Mouse (Mus musculus): ENCODE results near the gene Gm49383. TPM values are rescaled to one million over a fixed set of nuclear protein-coding genes. Genes with fewer than 3 reads are reported as not detected.

Gene Gm49383
- polyA plus RNA-seq (2016; fragmentation: Nextera tagmentation; extraction: Ambion mirVana): 37.9 and 40.8 TPM in 2 replicates

- peak within 1 kb of the TSS; percentile 86 for H3K9ac ChIP-seq (replicated peaks)
- peak; percentile 56 for ATAC-seq (ENCODE audit: insufficient number of reproducible peaks, insufficient read depth, low FRiP score, low TSS enrichment, low read depth)
- H3K27ac ChIP-seq: peak within 1 kb of the TSS; percentile 91
- H3K9me3 ChIP-seq: no peaks in the 10 kb centered on the region
- H3K27me3 ChIP-seq: no peaks in the 10 kb centered on the region
- peaks cover 22% of the 10 kb centered on the region for H3K4me1 ChIP-seq (replicated peaks)
- peaks cover 28% of the 10 kb centered on the region for H3K36me3 ChIP-seq
- peak within 1 kb of the TSS; percentile 95 for H3K4me2 ChIP-seq
- under 1% methylated on average over 75 of the region's 75 CpGs for WGBS
- H3K4me3 ChIP-seq (replicated peaks): peak within 1 kb of the TSS; percentile 92
These were observed at the start of gene Gm49383 for GRCm38 (mm10) chr12:69196444-69197377. Gm49383 (minus strand) TSS chr12:69197104.

DNA sequence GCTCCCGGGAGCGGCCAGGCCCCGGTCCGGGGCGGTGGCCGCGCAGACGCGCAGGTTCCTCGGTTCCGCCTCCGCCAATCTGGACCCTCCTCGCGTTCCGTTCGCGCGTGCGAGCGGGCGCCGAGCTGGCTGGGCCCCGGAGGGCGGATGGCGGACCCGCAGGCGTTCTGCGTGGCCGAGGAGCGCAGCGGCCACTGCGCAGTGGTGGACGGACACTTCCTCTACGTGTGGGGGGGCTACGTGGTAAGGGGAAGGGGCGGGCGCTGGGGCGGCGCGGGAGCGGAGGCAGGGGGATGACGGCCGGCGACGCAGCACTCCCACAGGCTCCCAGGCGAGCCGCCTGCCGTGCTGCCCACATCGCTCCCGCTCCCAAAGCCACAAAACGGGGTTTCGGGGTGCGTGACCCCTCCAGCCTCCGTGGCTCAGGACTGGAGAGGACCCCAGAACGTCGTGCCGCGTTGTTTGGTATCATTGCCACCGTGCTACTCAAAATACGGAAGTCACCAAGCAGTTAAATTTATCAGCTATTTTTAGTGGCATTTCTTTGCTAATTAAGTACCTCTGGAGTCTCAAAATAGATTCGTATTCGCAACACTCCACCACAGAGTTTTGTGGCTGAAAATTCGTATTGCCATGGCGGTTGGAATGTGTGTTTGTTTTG is 45.0 kb upstream of the Gm49383 start:
- Histone ChIP-seq H3K4me2 (peak overlapping the region; percentile 67), H3K9ac (replicated peaks) (peak overlapping the region; percentile 83), H3K4me1 (replicated peaks) (peaks cover 9% of the 10 kb centered on the region), H3K4me3 (replicated peaks) (peak overlapping the region; percentile 60), H3K27me3 (no peaks in the 10 kb centered on the region), H3K27ac (peak overlapping the region; percentile 84), H3K9me3 (no peaks in the 10 kb centered on the region), H3K36me3 (no peaks in the 10 kb centered on the region)
- ATAC-seq (ENCODE audit: insufficient number of reproducible peaks, insufficient read depth, low FRiP score, low TSS enrichment, low read depth): peak; percentile 90
- WGBS: under 1% methylated on average over 64 of the region's 64 CpGs

GRCm38 (mm10) chr12:69241405-69241770 is 44.5 kb upstream of the Gm49383 start:
- H3K36me3 ChIP-seq: no peaks in the 10 kb centered on the region
- no peaks in the 10 kb centered on the region for H3K9me3 ChIP-seq
- H3K4me1 ChIP-seq (replicated peaks): peaks cover 9% of the 10 kb centered on the region
- peak overlapping the region; percentile 83 for H3K9ac ChIP-seq (replicated peaks)
- peak overlapping the region; percentile 67 for H3K4me2 ChIP-seq
- 0% methylated on average over 3 of the region's 3 CpGs for WGBS
- H3K4me3 ChIP-seq (replicated peaks): peak overlapping the region; percentile 60
- no peaks in the 10 kb centered on the region for H3K27me3 ChIP-seq
- 0 out of 2 replicates have a peak, but pooled peaks have one; percentile 7 for ATAC-seq (ENCODE audit: insufficient number of reproducible peaks, insufficient read depth, low FRiP score, low TSS enrichment, low read depth)
- peak overlapping the region; percentile 84 for H3K27ac ChIP-seq

- no peak for ATAC-seq (ENCODE audit: insufficient number of reproducible peaks, insufficient read depth, low FRiP score, low TSS enrichment, low read depth)
- H3K9me3 ChIP-seq: no peaks in the 10 kb centered on the region
- no peaks in the 10 kb centered on the region for H3K36me3 ChIP-seq
- peak within 1 kb of the TSS; percentile 60 for H3K4me3 ChIP-seq (replicated peaks)
- 66% methylated on average over 6 of the region's 6 CpGs for WGBS
- no peaks in the 10 kb centered on the region for H3K27me3 ChIP-seq
- peak within 1 kb of the TSS; percentile 83 for H3K9ac ChIP-seq (replicated peaks)
- H3K27ac ChIP-seq: peak within 1 kb of the TSS; percentile 84
- peaks cover 9% of the 10 kb centered on the region for H3K4me1 ChIP-seq (replicated peaks)
- peak within 1 kb of the TSS; percentile 67 for H3K4me2 ChIP-seq
These were observed 44.0 kb upstream of the Gm49383 start, which contains the start of gene Klhdc1 for GRCm38 (mm10) chr12:69240876-69241275. Klhdc1 (plus strand) TSS chr12:69241176.

DNA sequence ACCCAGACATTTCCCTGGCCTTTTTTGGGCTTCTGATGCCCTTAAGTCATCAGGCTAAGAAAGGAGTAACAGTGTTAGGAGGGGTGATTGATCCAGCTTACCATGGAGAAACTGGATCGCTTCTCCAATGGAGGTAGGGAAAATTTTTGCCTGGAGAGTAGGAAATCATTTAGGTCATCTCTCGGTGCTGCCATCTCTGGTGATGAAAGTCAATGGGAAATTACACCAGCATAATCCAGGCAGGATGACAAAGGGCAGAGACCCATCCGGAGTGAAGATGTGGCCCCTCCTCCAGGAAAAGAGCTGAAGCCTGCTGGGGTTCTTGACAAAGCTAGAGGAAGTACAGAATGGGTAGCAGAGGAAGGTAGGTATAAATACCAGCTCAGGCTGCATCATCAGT is 41.4 kb upstream of the Gm49383 start:
- no peaks in the 10 kb centered on the region for H3K36me3 ChIP-seq
- no peak overlapping the region for H3K4me3 ChIP-seq (replicated peaks)
- WGBS: 47% methylated on average over 3 of the region's 3 CpGs
- H3K4me2 ChIP-seq: no peak overlapping the region
- no peak overlapping the region for H3K27ac ChIP-seq
- ATAC-seq (ENCODE audit: insufficient number of reproducible peaks, insufficient read depth, low FRiP score, low TSS enrichment, low read depth): no peak
- H3K27me3 ChIP-seq: no peaks in the 10 kb centered on the region
- H3K4me1 ChIP-seq (replicated peaks): peaks cover 9% of the 10 kb centered on the region
- no peak overlapping the region for H3K9ac ChIP-seq (replicated peaks)
- no peaks in the 10 kb centered on the region for H3K9me3 ChIP-seq

- H3K9ac ChIP-seq (replicated peaks): no peak overlapping the region
- peaks cover 3% of the 10 kb centered on the region for H3K4me1 ChIP-seq (replicated peaks)
- no peak for ATAC-seq (ENCODE audit: insufficient number of reproducible peaks, insufficient read depth, low FRiP score, low TSS enrichment, low read depth)
- no peaks in the 10 kb centered on the region for H3K27me3 ChIP-seq
- no peak overlapping the region for H3K4me2 ChIP-seq
- WGBS: 90% methylated on average over 6 of the region's 6 CpGs
- no peak overlapping the region for H3K27ac ChIP-seq
- H3K9me3 ChIP-seq: no peaks in the 10 kb centered on the region
- H3K36me3 ChIP-seq: no peaks in the 10 kb centered on the region
- H3K4me3 ChIP-seq (replicated peaks): no peak overlapping the region
These were observed 38.9 kb upstream of the Gm49383 start for GRCm38 (mm10) chr12:69235782-69236181.

DNA sequence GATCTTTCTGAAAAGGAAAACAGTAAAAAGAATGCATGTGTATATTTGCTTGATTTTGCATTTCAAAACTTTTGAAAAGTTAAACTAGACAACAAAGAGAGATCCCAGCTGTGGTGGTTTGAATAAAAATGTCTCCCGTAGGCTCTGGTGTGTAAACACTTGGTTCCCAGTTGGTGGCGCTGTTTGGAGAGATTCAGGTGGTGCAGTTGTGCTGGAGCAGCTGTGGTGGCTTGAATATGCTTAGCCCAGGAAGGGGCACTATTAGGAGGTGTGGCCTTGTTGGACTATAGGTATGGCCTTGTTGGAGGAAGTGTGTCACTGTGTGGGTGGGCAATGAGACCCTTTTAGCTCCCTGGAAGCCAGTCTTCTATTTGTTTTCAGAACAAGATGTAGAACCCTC is 32.3 kb upstream of the Gm49383 start:
- peaks cover 6% of the 10 kb centered on the region for H3K4me1 ChIP-seq (replicated peaks)
- no peak overlapping the region for H3K4me2 ChIP-seq
- no peak overlapping the region for H3K27ac ChIP-seq
- ATAC-seq (ENCODE audit: insufficient number of reproducible peaks, insufficient read depth, low FRiP score, low TSS enrichment, low read depth): no peak
- no peaks in the 10 kb centered on the region for H3K9me3 ChIP-seq
- no peaks in the 10 kb centered on the region for H3K27me3 ChIP-seq
- no peak overlapping the region for H3K9ac ChIP-seq (replicated peaks)
- no peak overlapping the region for H3K4me3 ChIP-seq (replicated peaks)
- H3K36me3 ChIP-seq: peaks cover 15% of the 10 kb centered on the region; the same call in 1 of the 2 replicates
- WGBS: 69% methylated on average over 2 of the region's 2 CpGs

DNA sequence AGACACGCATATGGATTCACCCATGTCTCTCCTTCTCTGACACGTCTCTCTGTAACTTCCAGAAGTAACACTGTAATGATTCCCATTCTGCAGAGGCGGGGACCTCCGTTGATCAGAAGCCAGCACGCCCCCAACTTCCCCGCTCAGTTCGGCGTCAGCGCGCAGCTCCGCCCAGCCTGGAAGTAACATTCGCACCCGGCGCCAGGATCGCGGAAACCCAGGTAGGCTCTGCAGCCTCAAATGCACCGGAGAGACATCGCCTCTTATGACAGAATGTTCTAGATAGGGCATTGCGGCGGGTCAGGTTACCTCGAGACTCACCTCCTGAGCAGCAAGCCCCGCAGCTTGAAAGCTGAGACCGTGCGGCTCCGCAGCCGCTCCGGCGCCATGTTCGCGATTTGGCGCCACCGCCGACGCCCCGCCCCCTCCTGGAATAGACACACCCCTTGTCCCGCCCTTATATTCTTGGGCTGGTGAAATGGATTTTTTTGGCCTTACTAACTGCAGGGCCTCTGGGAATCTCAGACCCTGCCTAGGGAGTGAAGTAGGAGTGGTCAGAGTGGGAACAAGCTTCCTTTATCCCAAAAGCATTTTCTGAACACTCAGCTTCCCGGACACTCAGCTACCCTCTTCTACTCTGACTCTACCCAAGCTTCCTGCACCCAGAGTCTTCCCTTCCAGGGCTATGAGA is 31.0 kb upstream of the Gm49383 start, which contains the start of gene Pole2:
Gene Pole2, minus strand, starts transcription at position 420 of the 691 bp plus-strand sequence.
- peak within 1 kb of the TSS; percentile 55 for H3K9ac ChIP-seq (replicated peaks)
- no peaks in the 10 kb centered on the region for H3K9me3 ChIP-seq
- H3K4me2 ChIP-seq: peak within 1 kb of the TSS; percentile 59
- peak; percentile 94 for ATAC-seq (ENCODE audit: insufficient number of reproducible peaks, insufficient read depth, low FRiP score, low TSS enrichment, low read depth)
- under 1% methylated on average over 37 of the region's 37 CpGs for WGBS
- peak within 1 kb of the TSS; percentile 90 for H3K27ac ChIP-seq
- H3K4me1 ChIP-seq (replicated peaks): peaks cover 6% of the 10 kb centered on the region
- H3K36me3 ChIP-seq: peaks cover 27% of the 10 kb centered on the region
- H3K4me3 ChIP-seq (replicated peaks): peak within 1 kb of the TSS; percentile 61
- no peaks in the 10 kb centered on the region for H3K27me3 ChIP-seq

- Histone ChIP-seq H3K4me1 (replicated peaks) (no peaks in the 10 kb centered on the region), H3K27me3 (no peaks in the 10 kb centered on the region), H3K4me3 (replicated peaks) (no peak overlapping the region), H3K9me3 (no peaks in the 10 kb centered on the region), H3K27ac (no peak overlapping the region), H3K4me2 (no peak overlapping the region), H3K9ac (replicated peaks) (no peak overlapping the region), H3K36me3 (peaks cover 87% of the 10 kb centered on the region)
- no peak for ATAC-seq (ENCODE audit: insufficient number of reproducible peaks, insufficient read depth, low FRiP score, low TSS enrichment, low read depth)
- 90% methylated on average over 19 of the region's 19 CpGs for WGBS
These were observed 23.8 kb upstream of the Gm49383 start for GRCm38 (mm10) chr12:69220613-69221277.

GRCm38 (mm10) chr12:69216587-69216986 is 19.7 kb upstream of the Gm49383 start:
- H3K4me2 ChIP-seq: no peak overlapping the region
- no peaks in the 10 kb centered on the region for H3K27me3 ChIP-seq
- no peaks in the 10 kb centered on the region for H3K4me1 ChIP-seq (replicated peaks)
- ATAC-seq (ENCODE audit: insufficient number of reproducible peaks, insufficient read depth, low FRiP score, low TSS enrichment, low read depth): no peak
- H3K4me3 ChIP-seq (replicated peaks): no peak overlapping the region
- H3K36me3 ChIP-seq: peaks cover 97% of the 10 kb centered on the region
- no peak overlapping the region for H3K9ac ChIP-seq (replicated peaks)
- WGBS: 93% methylated on average over 7 of the region's 7 CpGs
- no peak overlapping the region for H3K27ac ChIP-seq
- no peaks in the 10 kb centered on the region for H3K9me3 ChIP-seq

All from limb, embryonic 12.5 days (tissue).